Mouse (Mus musculus) layer of hippocampus, postnatal 36 days (tissue): ENCODE data around the gene Vipas39. TPM values are rescaled to one million over a fixed set of nuclear protein-coding genes. Genes with fewer than 3 reads are reported as not detected.
"Not testable (repeated sequence)": the region's sequence is repeated elsewhere in the genome, so short reads cannot be mapped to it uniquely, and the experiment has no call there.

ENCODE experiments used
- DNase-seq, 2 experiments: peaks; one replicate each; pipeline ENCODE4 v3.0.0; 2022
- total RNA-seq, 2 experiments: library from RNA; stranded (reverse); gene quantifications; 2 replicates each; pipeline ENCODE4 v1.2.3; 2021

The Vipas39 gene
- total RNA-seq, 2 experiments from 2014 or later = 52.3 to 60.7 TPM

GRCm38 (mm10) chr12:87266827-87267603 lies 959 bp upstream of the Vipas39 start:
- DNase-seq = no peak

GRCm38 (mm10) chr12:87265444-87265843 lies 612 bp downstream of the Vipas39 start:
- DNase-seq = no peak

DNA sequence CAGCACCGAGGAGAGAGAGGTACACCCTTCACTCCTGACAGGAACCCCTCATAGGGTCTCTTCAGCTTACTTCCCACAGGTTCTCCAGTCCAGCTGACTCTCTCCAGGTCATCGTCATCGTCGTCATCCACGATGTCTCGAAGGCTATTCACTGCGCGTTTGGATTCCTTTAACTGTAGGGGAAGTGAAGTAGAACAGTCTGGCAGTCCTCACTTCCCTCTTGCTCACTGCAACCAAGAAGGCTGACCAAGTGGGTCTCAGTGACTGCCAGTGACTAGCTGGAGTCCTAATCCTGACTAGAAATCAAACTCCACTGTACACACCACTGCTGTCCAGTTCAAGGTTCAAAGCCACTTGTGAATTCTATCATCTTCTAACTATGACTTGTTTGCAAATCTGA lies 5.5 kb downstream of the Vipas39 start:
- DNase-seq = no peak

DNA sequence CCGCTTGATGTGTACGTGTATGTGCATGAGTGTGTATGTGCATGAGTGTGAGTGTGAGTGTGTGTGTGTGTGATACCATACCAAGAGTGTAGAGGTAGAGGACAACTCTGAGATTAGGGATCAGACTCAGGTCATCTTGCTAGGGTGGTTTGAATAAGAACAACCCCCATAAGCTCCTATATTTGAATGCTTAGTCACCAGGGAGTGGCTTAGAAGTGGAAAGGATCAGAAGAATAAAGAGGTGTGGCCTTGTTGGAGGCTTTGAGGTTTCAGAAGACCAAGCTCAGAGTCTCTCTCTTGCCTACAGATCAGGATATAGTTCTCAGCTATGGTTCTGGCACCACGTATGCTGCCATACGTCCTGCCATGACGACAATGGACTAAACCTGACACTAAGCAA lies 9.4 kb downstream of the Vipas39 start:
- DNase-seq = no peak

GRCm38 (mm10) chr12:87253878-87254277 lies 12.2 kb downstream of the Vipas39 start:
- DNase-seq = no peak

GRCm38 (mm10) chr12:87250161-87250560 lies 15.9 kb downstream of the Vipas39 start:
- no peak for DNase-seq

- DNase-seq = no peak
These were observed 27.4 kb downstream of the Vipas39 start, which contains the start of gene Noxred1 for GRCm38 (mm10) chr12:87238632-87239031. Gene Noxred1, minus strand, starts transcription at chr12:87238732.

- no peak for DNase-seq
These were observed 29.1 kb downstream of the Vipas39 start for GRCm38 (mm10) chr12:87236882-87237483.

DNA sequence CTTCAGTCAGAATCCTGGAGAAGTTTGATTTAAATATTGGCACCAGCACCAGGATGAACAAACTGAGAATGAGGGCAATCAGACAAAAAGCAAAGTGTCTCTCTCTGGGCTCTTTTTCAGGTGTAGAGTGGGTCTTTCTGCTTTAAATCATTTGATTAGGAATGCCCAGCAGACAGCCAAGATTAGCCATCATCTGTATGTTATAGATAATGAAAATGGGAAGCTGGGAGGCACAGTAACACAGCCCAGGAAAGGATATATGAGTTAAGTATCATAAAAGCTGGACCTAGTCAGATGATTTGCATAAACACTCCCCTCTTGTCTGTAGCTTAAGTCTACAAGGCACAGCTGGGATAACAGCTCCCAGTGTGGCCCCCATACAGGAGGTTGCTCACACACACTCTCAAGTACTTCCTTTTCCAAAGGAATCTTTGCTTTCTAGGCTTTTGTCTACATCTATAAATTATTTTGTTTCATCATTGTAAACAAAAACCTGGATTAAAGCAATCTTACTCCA lies 35.6 kb downstream of the Vipas39 start:
- DNase-seq = no peak

DNA sequence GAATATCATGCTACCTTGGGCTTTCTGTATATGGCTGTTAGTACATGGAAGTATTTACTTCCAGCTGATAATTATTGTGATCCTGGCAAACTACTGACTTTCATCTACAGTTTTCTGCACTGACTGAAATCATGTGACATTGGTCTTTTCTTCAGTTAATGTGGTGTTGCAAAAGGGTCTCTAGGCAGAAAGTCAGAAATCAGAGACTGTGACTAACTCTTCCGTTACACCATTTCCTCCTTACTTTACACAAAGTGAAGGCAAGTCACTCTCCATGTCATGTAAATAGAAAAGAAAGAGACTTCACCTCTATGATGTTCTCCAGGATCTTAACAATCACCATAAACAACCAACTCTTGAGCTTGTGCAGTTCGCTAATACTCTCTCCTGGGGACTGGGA lies 36.4 kb downstream of the Vipas39 start:
- DNase-seq = no peak

- no peak for DNase-seq
These were observed 39.3 kb downstream of the Vipas39 start for GRCm38 (mm10) chr12:87226801-87227200.

DNA sequence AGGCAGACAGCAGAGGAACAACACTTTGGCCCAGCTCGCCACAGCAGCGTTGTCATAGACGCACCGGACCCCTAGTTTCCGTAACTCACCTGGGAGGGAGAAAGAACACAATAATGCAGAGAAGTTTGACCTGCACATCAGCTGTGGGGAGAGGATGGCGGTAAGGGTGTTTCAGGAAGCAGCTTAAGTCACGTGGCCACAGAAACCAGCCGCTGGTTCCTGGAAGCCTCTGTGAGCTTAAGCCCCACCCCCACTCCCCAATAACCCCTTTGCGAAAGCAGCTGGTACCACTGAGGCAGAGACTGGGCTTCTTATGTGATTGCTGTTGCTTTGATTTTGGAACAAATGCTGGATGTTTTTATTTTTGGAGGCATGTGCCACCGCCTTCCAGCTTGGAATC lies 41.1 kb downstream of the Vipas39 start:
- no peak for DNase-seq

GRCm38 (mm10) chr12:87219362-87219761 lies 46.7 kb downstream of the Vipas39 start:
- DNase-seq = no peak

DNA sequence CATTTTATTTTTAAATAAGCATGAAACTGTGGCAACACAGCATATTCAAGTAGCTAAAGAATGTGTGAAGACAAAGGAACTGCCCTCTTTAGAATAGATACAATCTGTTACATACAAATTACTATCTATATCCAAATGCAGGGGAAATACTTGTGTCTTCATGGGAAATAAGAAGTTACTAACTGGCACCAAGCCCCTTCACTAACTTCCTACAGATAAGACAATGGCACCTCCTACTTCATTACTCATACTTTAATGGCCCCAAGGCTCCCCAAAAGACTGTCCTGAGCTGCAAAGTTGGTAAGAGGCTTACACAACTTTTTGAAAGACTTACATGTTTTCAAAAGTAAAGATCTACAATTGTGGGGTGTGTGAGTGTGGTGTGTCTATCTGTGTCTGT lies 48.5 kb downstream of the Vipas39 start:
- DNase-seq = no peak

DNA sequence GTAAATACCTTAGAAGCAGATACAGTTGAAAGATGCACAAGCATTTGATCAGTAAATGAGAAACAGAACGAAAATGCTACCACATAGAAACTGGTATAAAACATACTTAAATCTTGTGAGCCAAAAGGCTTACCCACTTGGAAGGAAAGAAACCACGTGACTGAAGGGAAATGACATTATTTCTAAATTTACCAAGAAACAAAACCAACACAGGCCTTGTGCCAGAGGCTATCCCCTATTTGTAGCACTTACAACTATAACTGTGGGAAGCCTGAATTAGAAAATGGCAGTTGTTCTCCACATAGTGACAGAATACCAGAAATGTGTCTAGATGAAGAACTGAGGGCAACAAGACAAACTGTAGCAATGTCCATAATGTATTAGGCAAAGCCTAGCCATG lies 50.0 kb downstream of the Vipas39 start:
- no peak for DNase-seq

DNA sequence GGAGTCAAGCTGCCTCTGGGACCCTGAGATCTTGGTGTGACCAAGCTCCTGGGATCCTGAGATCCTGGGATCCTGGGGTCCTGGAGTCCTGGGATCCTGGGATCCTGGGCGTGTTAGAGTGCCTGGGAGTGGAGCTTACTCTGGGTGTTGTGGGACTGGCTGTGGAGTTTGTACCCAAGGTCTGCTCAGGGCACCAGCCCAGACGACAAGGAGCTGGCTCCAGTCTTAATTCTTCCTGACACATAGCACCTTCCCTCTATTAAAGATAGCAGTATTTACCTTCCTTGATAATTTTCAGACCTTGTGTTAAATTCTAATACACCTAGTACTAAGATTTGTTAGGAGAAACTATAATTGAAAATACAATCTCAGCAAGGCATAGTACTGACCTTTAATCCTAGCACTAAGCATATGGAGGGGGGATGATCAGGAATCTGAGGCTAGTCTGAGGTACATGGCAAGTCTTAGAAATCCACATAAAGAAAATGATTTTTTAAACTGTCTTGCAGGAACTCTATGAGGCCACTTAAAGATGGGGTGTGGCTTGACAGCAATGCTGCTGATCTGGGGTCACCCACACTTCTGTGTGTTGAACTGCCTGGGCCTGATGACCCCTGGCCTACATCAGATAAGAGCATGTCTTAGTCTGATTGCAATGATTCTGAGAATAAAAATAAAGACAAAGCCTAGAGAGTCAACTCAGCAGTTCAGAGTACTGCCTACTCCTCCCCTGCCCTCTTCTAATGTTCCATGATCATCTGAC lies 53.0 kb downstream of the Vipas39 start:
- DNase-seq = no peak

DNA sequence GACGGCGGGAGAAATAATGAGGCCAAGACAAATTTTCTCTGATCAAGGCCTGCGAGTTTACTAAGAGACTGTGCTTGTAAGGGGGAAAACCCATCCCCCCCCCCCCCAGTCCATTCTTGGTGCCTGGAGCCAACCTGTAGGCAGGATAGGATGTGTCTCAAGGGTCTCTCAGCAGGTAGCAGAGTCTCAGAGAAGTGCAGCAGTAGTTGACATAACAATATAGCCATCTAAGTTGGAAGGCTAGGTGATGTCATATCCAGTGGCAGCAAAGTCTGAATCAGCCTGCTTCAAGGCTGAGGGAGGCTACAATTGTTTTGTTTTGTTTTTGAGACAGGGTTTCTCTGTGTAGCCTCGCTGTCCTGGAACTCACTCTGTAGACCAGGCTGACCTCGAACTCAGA lies 60.3 kb downstream of the Vipas39 start:
- not testable (repeated sequence) for DNase-seq

DNA sequence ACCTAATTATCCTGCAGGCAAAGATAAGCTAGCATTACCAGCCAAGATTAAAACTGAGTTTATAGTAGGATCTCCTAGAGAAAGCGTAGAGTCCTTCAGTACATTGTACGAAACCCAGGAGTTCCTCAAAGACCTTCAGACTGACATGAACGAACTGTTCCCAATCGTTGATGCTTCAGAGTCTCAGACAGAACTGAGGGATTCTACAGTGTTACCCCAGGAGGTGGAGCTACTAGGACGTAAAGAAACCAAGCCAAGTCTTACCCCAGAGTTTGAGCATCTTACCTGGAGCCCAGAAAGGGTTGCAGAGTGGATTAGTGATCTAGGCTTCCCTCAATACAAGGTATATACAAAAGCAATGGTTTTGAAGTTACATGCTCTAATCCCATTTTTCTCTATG lies 64.4 kb downstream of the Vipas39 start:
- DNase-seq = no peak

GRCm38 (mm10) chr12:87199973-87200586 lies 66.0 kb downstream of the Vipas39 start, which contains the start of gene Tmed8:
Gene Tmed8, minus strand, starts transcription at chr12:87200454.
- DNase-seq = peak; percentile 67 to 75

DNA sequence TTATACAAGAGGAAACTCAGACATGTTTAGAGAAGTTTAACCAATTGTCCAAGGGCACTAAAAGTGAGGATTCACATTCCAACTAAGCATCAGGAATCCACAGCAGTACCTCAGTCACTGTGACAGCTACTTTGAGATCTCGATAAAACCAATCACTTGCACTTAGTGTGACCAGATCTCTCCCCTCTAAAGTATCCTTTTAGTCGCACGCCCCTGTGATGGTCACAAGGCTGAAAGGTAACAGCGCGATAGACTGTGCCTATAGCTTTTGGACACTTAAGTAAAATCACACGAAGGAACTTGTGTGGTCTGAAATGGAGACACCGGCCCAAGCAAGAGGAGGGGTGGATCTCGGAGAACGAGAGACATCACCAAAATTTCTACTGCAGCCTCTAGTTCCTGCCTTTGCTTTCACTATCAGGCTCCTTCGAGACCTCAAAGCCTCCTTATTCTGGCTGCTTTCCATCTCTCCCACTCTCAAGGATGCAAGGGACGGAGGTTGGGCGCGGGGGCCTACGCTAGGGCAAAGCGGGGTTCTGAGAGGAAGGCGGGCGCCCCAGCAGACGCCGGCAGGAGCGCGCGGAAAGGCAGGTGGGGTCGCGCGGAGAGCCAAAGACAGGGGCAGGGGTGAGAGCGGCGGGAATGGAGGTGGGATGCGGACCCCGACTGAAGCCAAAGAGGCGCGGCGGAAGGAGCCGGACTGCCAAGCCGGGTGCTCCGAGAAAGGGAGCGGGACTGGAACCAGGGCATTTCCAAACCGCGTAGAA lies 66.7 kb downstream of the Vipas39 start, which contains the start of gene Samd15:
Gene Samd15 (plus strand): TSS at position 518 of the 767 bp plus-strand sequence.
- DNase-seq = peak; percentile 40 to 43

- DNase-seq = no peak
These were observed 67.3 kb downstream of the Vipas39 start for GRCm38 (mm10) chr12:87198792-87199191.

GRCm38 (mm10) chr12:87196310-87196709 lies 69.7 kb downstream of the Vipas39 start:
- DNase-seq = no peak
